Comparison of ENCODE assay signal across 14 mouse cellular contexts in the genomic region with DNA sequence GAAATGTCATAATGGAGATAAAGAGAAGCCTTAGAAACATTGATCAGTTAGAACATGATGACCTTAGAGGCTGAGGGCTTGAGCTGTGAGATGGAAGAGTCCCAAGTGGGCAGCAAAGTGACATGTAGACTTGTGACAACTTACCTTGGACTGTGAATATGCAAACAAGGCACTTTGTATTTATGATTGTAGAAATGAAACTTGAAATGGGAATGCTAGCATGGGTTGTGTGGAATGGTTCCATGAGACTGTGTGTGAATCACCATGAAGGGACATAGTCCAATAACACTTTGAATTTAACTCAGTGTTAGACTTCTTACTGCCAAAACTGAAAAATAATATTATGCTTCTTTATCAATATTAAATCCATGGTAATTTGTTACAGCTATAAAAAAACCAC.
"Had no signal": no experiment of that assay in that cellular context is flagged by ENCODE, and none has a peak within 500 bp of the region (broad histone marks: within the 10 kb centered on the region; RNA-seq: fewer than 3 reads in every experiment).

No protein-coding gene starts in this region.

- H3K36me3 ChIP-seq: embryonic facial prominence, embryonic 10.5 days; embryonic facial prominence, embryonic 12.5 days; embryonic facial prominence, embryonic 13.5 days; embryonic facial prominence, embryonic 15.5 days; forebrain, embryonic 10.5 days; forebrain, embryonic 12.5 days; forebrain, embryonic 15.5 days had no signal

- H3K4me1 ChIP-seq: embryonic facial prominence, embryonic 10.5 days; embryonic facial prominence, embryonic 12.5 days; embryonic facial prominence, embryonic 13.5 days; embryonic facial prominence, embryonic 15.5 days; forebrain, embryonic 10.5 days; forebrain, embryonic 12.5 days; forebrain, embryonic 13.5 days; forebrain, embryonic 15.5 days had no signal

- H3K9me3 ChIP-seq: embryonic facial prominence, embryonic 10.5 days; embryonic facial prominence, embryonic 12.5 days; embryonic facial prominence, embryonic 13.5 days; embryonic facial prominence, embryonic 15.5 days; forebrain, embryonic 10.5 days; forebrain, embryonic 12.5 days; forebrain, embryonic 13.5 days; forebrain, embryonic 15.5 days had no signal

- H3K27me3 ChIP-seq: embryonic facial prominence, embryonic 12.5 days; embryonic facial prominence, embryonic 13.5 days; embryonic facial prominence, embryonic 15.5 days; forebrain, embryonic 12.5 days; forebrain, embryonic 13.5 days; forebrain, embryonic 15.5 days had no signal

- H3K4me3 ChIP-seq: embryonic facial prominence, embryonic 10.5 days; embryonic facial prominence, embryonic 12.5 days; embryonic facial prominence, embryonic 13.5 days; embryonic facial prominence, embryonic 15.5 days; erythroblast, embryonic 14.5 days; forebrain, embryonic 10.5 days; forebrain, embryonic 12.5 days; forebrain, embryonic 13.5 days; forebrain, embryonic 15.5 days; gastrocnemius, adult 2 months; heart, adult 2 months had no signal

- H3K27ac ChIP-seq: embryonic facial prominence, embryonic 10.5 days; embryonic facial prominence, embryonic 12.5 days; embryonic facial prominence, embryonic 13.5 days; embryonic facial prominence, embryonic 15.5 days; forebrain, embryonic 10.5 days; forebrain, embryonic 12.5 days; forebrain, embryonic 13.5 days; forebrain, embryonic 15.5 days; gastrocnemius, adult 2 months; heart, adult 2 months had no signal

- ATAC-seq: forebrain, embryonic 13.5 days; forebrain, embryonic 14.5 days; forebrain, embryonic 15.5 days; forebrain, embryonic 16.5 days; forebrain, postnatal 0 days had no signal

- H3K4me2 ChIP-seq: embryonic facial prominence, embryonic 12.5 days; embryonic facial prominence, embryonic 13.5 days; embryonic facial prominence, embryonic 15.5 days; forebrain, embryonic 12.5 days; forebrain, embryonic 13.5 days; forebrain, embryonic 15.5 days had no signal

- H3K9ac ChIP-seq: embryonic facial prominence, embryonic 12.5 days; embryonic facial prominence, embryonic 13.5 days; embryonic facial prominence, embryonic 15.5 days; forebrain, embryonic 12.5 days; forebrain, embryonic 13.5 days; forebrain, embryonic 15.5 days; forebrain, postnatal 0 days had no signal
